Mouse (Mus musculus) frontal cortex, postnatal 14 days (tissue): ENCODE measurements around the gene Kcnh2.

Experiments used
- DNase-seq, 2 experiments: peaks; one replicate each; pipeline ENCODE4 v3.0.0; 2022; ENCODE audit warnings: low spot score in 2 of 2

Gene Kcnh2

DNA sequence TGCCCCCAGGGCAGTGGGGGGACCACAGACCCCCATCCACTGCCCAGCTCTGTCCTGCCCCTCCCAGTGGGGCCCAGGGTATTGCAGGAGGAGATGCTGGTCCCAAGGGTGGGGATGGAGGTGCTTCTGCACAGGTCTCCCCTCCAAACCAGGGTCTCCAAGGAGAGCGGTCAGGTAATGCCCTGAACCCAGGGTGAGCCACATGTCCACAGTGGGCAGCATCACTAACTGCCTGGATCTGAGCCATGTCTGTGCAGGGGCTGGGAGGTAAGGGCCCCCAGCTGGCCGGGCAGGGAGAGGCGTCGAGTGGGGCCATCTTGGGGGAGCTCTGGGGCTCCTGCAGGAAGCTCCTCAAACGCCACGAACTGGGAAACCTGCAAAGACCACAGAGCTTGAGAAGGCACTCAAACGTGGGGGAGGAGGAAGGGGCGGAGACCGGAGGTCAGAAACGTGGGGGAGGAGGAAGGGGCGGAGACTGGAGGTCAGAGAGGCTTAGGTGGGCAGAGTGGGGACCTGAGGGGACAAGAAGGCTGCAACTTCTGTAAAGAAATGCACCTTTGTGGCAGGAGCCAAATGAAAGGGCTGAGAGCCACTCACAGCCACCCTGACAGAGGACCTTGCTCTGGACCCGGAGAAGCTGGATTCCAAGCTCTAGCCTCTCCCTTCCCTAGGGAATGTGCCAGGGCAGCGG, 31.5 kb downstream of the Kcnh2 start:
- no peak for DNase-seq

GRCm38 (mm10) chr5:24309223-24309622, 42.2 kb downstream of the Kcnh2 start:
- DNase-seq, result no peak

DNA sequence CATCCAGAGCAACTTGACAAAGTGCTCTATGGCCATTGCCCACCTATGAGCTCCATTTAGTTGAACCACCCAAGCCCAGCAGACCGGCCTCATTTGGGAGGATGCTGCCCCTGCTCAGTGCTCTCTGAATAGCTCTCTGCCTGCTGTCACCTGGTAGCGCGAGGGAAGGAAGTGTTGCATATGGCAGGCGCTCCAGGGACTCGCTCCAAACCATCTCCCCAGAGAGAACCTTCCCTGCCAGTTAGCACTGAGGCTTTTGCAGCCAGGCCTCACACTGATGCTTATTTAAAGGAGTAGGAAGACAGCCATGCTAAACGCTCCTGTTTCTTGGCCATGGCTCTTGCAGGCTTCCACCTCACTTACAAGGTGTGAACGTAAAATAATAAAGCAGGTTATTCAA, 42.8 kb downstream of the Kcnh2 start:
- DNase-seq, result no peak

DNA sequence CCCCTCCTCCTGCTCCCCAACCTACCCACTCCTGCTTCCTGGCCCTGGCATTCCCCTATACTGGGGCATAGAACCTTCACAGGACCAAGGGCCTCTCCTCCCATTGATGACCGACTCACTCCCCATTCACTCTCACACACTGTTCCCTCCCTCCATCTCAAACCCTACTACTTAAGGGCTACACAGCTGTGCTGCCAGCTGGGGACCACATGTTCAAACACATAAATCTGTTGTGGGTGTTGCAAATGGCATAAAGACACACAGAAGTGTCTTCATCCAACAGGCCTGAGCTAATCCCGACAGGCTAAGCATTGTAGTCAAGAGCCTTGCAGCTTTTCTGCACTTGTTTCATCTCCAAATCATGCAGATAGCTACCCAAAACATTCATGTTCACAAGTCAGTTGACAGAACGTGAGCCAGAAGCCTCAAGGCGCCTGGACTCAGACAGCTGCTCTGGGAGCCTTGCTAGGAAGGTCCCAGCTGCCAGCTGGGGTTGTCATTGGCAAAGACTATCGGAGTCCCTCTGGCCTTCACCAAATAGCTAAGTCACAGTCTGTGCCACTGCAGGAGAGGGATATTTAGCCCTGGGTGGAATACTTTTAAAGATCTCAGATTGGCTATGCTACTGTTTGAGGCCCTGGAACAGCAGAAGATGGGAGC, 44.2 kb downstream of the Kcnh2 start:
- DNase-seq, result no peak

- no peak for DNase-seq
Measured at GRCm38 (mm10) chr5:24303199-24303598, 48.2 kb downstream of the Kcnh2 start.

DNA sequence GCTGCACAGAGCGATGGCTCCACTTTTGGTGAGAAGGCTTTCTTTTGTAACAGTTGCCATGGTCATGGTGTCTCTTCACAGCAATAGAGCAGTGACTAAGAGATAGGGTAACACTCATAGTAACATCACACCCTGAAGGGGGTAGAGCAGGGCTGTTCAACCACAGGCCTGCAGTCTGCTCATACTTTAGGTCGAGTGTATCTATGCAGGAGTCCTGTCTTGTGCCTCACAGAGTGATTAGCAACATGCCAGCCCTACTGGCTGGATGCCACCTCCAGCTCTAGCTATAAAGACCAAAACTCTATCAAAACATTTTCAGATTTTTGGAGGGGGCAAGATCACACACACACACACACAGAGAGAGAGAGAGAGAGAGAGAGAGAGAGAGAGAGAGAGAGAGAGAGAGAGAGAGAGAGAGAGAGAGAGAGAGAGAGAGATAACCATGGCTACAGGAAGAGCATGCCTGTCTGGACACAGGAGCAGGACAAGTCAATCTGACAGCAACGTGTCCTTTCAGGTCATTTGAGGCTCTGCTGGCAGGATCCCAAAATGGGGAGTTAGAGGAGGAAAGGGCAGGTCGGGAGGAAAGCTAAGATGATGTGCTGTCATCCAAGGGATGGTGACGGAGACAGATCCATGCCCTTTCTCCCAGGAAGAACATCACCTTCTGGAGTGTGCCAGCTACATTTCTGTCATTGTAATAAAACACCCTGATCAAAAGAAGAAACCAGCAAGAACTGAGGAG, 51.4 kb downstream of the Kcnh2 start:
- DNase-seq, result no peak

DNA sequence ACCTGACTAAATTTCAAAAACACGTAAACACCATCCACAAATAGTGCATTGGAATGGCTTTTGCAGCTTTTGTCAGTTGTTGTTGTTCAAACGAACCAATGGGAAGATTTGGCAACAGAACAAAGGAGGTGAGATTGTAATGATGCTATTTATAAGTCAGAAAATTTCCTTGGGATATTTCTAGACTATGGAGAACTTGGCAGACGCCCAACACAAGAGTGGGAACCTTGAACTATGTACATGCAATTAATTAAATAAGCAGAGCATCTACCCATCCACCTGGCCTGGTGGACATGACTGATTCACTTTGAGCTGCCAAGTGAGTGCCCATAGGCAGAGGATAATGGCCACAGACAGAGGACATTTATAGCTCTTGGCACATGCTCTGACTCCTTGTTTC, 59.5 kb downstream of the Kcnh2 start:
- DNase-seq, result no peak

- no peak for DNase-seq
Measured at GRCm38 (mm10) chr5:24286221-24286970, 65.0 kb downstream of the Kcnh2 start.

GRCm38 (mm10) chr5:24284145-24284544, 67.3 kb downstream of the Kcnh2 start:
- DNase-seq, result no peak

DNA sequence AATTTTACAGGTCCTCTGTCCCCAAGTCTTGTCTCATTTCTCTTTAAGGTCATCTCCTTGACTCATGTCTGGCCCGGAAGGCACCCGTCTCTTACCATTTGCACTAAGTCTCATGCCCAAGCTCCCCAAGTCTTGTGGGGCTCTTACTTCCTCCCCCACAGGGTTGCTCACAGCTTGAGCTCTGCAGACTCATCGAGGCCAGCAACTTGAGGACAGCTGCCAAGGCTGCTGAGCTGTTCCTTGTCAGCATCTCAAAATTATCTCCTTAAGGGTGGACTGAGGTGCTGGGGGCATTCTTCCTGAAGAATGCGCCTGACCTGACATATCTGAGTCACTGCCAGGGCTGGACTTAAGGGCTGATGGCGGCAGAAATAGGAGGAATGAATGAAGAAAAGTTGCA, 68.2 kb downstream of the Kcnh2 start:
- DNase-seq, result no peak

DNA sequence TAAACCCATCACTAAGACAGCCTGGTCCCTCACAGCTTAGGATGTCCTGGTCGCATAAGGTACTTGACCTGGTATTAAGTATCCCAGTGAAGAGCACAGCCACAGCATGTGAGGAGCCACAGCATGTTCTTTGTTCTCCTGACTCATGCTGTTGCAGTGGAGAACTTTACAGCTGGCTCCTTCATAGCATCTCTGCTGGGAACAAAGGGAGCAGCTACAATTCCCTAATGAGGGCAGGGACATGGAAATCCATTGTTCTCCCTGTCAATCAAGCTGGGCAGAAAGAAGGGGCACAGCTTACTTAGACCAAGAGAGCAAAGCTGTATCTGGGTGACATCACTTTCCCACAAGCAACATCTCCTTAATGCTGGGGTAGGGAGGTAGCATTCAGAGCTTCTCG, 70.9 kb downstream of the Kcnh2 start:
- no peak for DNase-seq

DNA sequence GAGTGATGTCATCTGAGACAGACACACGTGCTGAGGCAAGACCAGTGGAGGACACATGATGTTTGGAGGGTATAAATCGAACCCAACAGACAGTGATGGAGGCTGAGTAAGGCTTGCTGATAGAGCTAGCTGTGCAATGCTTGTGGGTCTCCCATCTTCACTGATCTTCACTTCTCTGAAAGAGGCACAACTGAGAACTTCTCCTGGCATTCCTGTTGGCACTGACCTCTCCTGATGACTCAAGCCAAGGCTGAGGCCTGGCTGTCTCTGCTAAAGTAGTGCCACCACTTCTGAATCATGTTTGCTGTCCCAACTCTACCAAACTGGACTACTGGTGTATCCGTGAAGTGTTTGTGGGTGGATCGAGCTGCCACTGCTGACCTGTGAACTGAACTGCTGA, 71.9 kb downstream of the Kcnh2 start:
- no peak for DNase-seq

GRCm38 (mm10) chr5:24278206-24278605, 73.2 kb downstream of the Kcnh2 start:
- no peak for DNase-seq

DNA sequence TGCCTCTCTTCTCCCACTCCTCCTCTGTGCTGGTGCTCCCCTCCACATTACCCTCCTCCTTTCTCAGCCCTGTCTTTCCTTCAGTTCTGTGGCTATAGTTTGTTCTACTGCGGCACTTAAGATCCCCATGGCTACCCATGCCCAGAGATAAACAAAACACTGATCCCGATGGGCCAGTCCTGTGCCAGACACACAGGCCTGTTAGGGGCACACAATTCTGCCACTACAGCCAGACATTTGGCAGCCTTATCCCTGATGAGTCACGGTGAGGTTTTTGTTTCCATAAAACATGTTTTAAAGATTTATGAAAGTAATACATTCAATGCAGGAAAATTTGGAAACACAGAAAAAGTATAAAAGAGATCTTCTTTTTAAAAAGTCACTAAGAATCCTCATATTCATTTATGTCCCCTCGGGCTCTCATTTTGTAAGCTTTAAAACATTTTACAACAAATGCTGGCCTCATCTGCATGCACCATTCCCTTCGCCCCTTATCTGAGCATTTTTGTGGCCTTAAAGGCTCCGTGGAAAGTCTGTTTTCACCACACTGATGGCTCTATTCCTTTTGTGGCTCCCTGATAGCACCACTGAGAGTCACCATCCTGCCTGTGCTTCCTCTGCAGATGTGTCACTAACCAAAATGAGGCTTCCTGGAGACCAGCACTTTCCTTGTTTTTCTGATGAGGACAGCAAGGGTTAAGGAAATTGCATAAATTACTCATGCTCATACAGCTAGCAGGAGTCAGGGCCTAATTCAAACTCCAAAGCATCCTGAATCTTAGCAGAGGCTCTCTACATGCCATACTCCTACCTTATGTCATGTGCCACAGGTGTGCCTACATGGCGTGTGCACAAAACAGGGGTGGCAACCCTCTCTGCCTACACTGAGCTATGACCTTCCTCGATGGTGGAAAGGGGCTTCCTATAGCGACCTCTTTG, 77.5 kb downstream of the Kcnh2 start:
- DNase-seq, result no peak

GRCm38 (mm10) chr5:24270941-24271340, 80.5 kb downstream of the Kcnh2 start:
- no peak for DNase-seq
